Mouse (Mus musculus) olfactory bulb, adult 2 months (tissue): ENCODE results near the gene Gkap1.

ENCODE experiments used
- CTCF ChIP-seq: fragments of 200-500 bp; IDR thresholded peaks from 2 replicates; pipeline ENCODE4 v1.5.1; 2012; ENCODE audit warnings: low read depth, mild to moderate bottlenecking, low read length, moderate library complexity; ENCODE audit not compliant: insufficient read depth
- POLR2A ChIP-seq: fragments of 200-500 bp; IDR thresholded peaks from 2 replicates; pipeline ENCODE4 v1.6.1; 2012; ENCODE audit warnings: mild to moderate bottlenecking, low read depth, low read length, moderate library complexity; ENCODE audit not compliant: insufficient read depth

GRCm38 (mm10) chr13:58311351-58311750, 35.9 kb upstream of the Gkap1 start:
- TF ChIP-seq POLR2A (no peak), CTCF (no peak)
